Mouse (Mus musculus): ENCODE measurements at regions not wholly inside any gene's neighbourhood (a gene's known extent, or its start where the extent isn't known, plus 50 kb on each side); places are given as distances from the start of the nearest gene placed in this dataset.

- peak; percentile 5 for DNase-seq
- H3K27me3 ChIP-seq (ENCODE audit: control insufficient read depth, insufficient read depth, low read length), result no peaks in the 10 kb centered on the region
- ATAC-seq (ENCODE audit: low FRiP score, low TSS enrichment), result no peak; the same call in 1 of the 2 replicates
These were observed 950.1 kb downstream of the Otol1 start for GRCm38 (mm10) chr3:70957470-70957869.

GRCm38 (mm10) chr3:70962498-70962897 is 955.1 kb downstream of the Otol1 start:
- H3K27ac ChIP-seq (replicated peaks; ENCODE audit: low read depth, low read length), result no peak overlapping the region
- no peak overlapping the region for H3K9ac ChIP-seq (replicated peaks; ENCODE audit: low read length)
- no peaks in the 10 kb centered on the region for H3K4me1 ChIP-seq (ENCODE audit: control insufficient read depth, insufficient read depth, low read length)
- WGBS, result 87% methylated on average over 1 of the region's 1 CpGs
- no peak overlapping the region for H3K4me3 ChIP-seq (replicated peaks; ENCODE audit: low read depth, low read length)
- no peaks in the 10 kb centered on the region for H3K27me3 ChIP-seq (ENCODE audit: control insufficient read depth, insufficient read depth, low read length)
- H3K4me2 ChIP-seq (ENCODE audit: low read length), result no peak overlapping the region
- ATAC-seq (ENCODE audit: low FRiP score, low TSS enrichment) (no peak), DNase-seq (no peak)
- H3K9me3 ChIP-seq (ENCODE audit: control insufficient read depth, low read length), result no peaks in the 10 kb centered on the region
- H3K36me3 ChIP-seq (ENCODE audit: control insufficient read depth, insufficient read depth, low read length), result no peaks in the 10 kb centered on the region

More at GRCm38 (mm10) chr3:70957470-70957869, 950.1 kb downstream of the Otol1 start:
- Histone ChIP-seq H3K4me2 (ENCODE audit: low read length) (no peak overlapping the region), H3K9ac (replicated peaks; ENCODE audit: low read length) (no peak overlapping the region), H3K27ac (replicated peaks; ENCODE audit: low read depth, low read length) (no peak overlapping the region), H3K4me1 (ENCODE audit: control insufficient read depth, insufficient read depth, low read length) (no peaks in the 10 kb centered on the region), H3K4me3 (replicated peaks; ENCODE audit: low read depth, low read length) (no peak overlapping the region), H3K9me3 (ENCODE audit: control insufficient read depth, low read length) (no peaks in the 10 kb centered on the region), H3K36me3 (ENCODE audit: control insufficient read depth, insufficient read depth, low read length) (no peaks in the 10 kb centered on the region)

- 90% methylated on average over 5 of the region's 5 CpGs for WGBS
- Histone ChIP-seq H3K36me3 (ENCODE audit: control insufficient read depth, insufficient read depth, low read length) (no peaks in the 10 kb centered on the region), H3K27ac (replicated peaks; ENCODE audit: low read depth, low read length) (no peak overlapping the region), H3K9me3 (ENCODE audit: control insufficient read depth, low read length) (no peaks in the 10 kb centered on the region), H3K9ac (replicated peaks; ENCODE audit: low read length) (no peak overlapping the region), H3K4me3 (replicated peaks; ENCODE audit: low read depth, low read length) (no peak overlapping the region), H3K4me1 (ENCODE audit: control insufficient read depth, insufficient read depth, low read length) (no peaks in the 10 kb centered on the region), H3K27me3 (ENCODE audit: control insufficient read depth, insufficient read depth, low read length) (no peaks in the 10 kb centered on the region), H3K4me2 (ENCODE audit: low read length) (no peak overlapping the region)
- no peak for DNase-seq
- no peak for ATAC-seq (ENCODE audit: low FRiP score, low TSS enrichment)
These were observed 969.5 kb downstream of the Otol1 start for GRCm38 (mm10) chr3:70976945-70977344.

GRCm38 (mm10) chr3:70990916-70991315 is 983.5 kb downstream of the Otol1 start:
- Histone ChIP-seq H3K9ac (replicated peaks; ENCODE audit: low read length) (no peak overlapping the region), H3K27me3 (ENCODE audit: control insufficient read depth, insufficient read depth, low read length) (no peaks in the 10 kb centered on the region), H3K9me3 (ENCODE audit: control insufficient read depth, low read length) (no peaks in the 10 kb centered on the region), H3K27ac (replicated peaks; ENCODE audit: low read depth, low read length) (no peak overlapping the region), H3K4me3 (replicated peaks; ENCODE audit: low read depth, low read length) (no peak overlapping the region), H3K36me3 (ENCODE audit: control insufficient read depth, insufficient read depth, low read length) (no peaks in the 10 kb centered on the region), H3K4me2 (ENCODE audit: low read length) (no peak overlapping the region), H3K4me1 (ENCODE audit: control insufficient read depth, insufficient read depth, low read length) (no peaks in the 10 kb centered on the region)
- DNase-seq, result no peak
- ATAC-seq (ENCODE audit: low FRiP score, low TSS enrichment), result no peak
- 77% methylated on average over 1 of the region's 1 CpGs for WGBS

GRCm38 (mm10) chr3:71003052-71003451 is 995.6 kb downstream of the Otol1 start:
- H3K4me3 ChIP-seq (replicated peaks; ENCODE audit: low read depth, low read length), result no peak overlapping the region
- H3K9me3 ChIP-seq (ENCODE audit: control insufficient read depth, low read length), result no peaks in the 10 kb centered on the region
- ATAC-seq (ENCODE audit: low FRiP score, low TSS enrichment) (no peak), DNase-seq (no peak)
- no peak overlapping the region for H3K4me2 ChIP-seq (ENCODE audit: low read length)
- H3K36me3 ChIP-seq (ENCODE audit: control insufficient read depth, insufficient read depth, low read length), result no peaks in the 10 kb centered on the region
- no peak overlapping the region for H3K27ac ChIP-seq (replicated peaks; ENCODE audit: low read depth, low read length)
- WGBS, result 71% methylated on average over 6 of the region's 6 CpGs
- no peaks in the 10 kb centered on the region for H3K27me3 ChIP-seq (ENCODE audit: control insufficient read depth, insufficient read depth, low read length)
- no peak overlapping the region for H3K9ac ChIP-seq (replicated peaks; ENCODE audit: low read length)
- H3K4me1 ChIP-seq (ENCODE audit: control insufficient read depth, insufficient read depth, low read length), result no peaks in the 10 kb centered on the region
